Mouse (Mus musculus): ENCODE measurements around the gene Ralgapb.
A peak's percentile ranks its signal among the peaks of the same experiment; 100 is the strongest.

The Ralgapb gene

GRCm38 (mm10) chr2:158408997-158409594 lies 552 bp upstream of the Ralgapb start:
- no peak for DNase-seq

GRCm38 (mm10) chr2:158410022-158411014 lies 670 bp downstream of the Ralgapb start:
- peak; percentile 47 for DNase-seq

- DNase-seq, result no peak
These were observed 3.6 kb downstream of the Ralgapb start for GRCm38 (mm10) chr2:158413240-158413639.

- no peak for DNase-seq
These were observed 6.2 kb downstream of the Ralgapb start for GRCm38 (mm10) chr2:158415826-158416225.

DNA sequence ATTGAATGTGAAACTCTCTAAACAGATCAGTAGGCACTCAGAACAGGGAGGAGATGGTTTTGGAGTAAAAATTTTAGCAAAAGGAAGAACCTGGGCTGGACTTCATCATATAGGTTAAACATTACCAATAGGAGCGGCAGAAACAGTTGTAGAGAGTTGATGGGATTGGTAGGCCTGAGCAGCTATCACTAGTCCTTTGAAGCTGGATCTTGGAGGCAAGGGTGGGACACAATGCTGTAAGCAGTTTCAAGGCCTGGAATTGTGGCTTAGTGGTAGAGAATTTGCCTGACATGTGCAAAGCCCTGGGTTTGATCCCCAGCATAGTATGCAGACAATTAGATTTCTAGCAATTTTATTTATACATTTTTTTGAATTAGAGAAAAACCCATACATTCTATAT lies 9.0 kb downstream of the Ralgapb start:
- no peak for DNase-seq

- no peak for DNase-seq
These were observed 36.2 kb downstream of the Ralgapb start for GRCm38 (mm10) chr2:158445814-158446213.

DNA sequence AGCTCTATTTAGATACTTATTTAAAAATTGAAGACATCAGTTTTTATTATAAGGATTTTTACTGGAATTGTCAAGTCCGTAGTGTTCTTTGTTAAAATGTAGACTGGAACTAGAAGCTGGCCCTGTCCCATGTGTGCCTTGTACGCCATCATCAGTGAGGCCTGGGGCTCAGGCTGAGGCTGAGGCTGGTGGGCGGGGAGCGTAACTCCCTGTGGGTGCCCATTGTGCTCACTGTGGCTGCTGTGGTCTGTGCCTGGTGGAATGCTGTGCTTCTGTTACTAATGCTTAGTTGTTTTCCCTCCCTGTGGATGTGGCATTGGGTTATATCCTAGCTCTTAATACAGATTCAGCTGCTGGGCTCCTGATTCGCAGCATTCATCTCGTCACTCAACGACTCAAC lies 40.2 kb downstream of the Ralgapb start:
- no peak for DNase-seq

- no peak for DNase-seq
These were observed 46.8 kb downstream of the Ralgapb start for GRCm38 (mm10) chr2:158456451-158456850.

- DNase-seq, result no peak
These were observed 48.0 kb downstream of the Ralgapb start for GRCm38 (mm10) chr2:158457610-158458009.

DNA sequence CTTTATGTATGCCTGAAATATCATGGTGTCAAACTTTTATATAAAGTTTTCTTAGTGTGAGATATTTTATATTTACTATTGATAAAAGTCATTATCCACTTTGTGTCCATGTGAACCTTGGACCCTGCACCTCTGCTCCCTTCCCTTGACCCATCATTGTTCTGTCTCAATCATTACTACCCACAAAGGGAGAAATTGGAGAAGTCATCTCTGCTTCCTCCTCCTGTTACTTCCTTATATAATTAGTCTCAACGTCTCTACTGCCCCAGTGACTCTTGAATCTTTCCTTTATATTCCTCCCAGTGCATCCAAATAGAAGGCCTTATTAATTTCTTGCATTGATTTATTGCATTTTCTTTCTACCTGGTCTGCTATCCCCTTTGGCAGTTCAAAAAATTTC lies 52.8 kb downstream of the Ralgapb start:
- DNase-seq, result no peak

DNA sequence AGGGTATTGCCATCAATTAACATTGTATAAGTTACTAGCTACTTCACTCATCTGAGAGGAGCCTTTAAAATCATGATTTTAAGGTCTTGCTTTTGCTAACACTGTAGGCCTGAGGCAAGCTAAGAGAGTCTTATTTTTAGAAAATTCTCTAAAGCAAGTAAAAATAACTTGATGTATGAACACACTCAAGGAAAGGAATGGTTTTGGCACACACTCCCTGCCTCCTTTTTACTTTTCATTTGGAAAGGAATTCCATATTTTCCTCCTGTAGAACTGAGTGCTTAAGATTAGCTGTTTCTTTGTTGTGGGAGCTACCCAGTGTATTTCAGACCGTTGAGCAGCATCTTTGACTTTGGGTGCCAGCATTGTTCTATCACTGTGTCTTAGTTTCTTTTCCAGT lies 64.5 kb downstream of the Ralgapb start:
- DNase-seq, result no peak

DNA sequence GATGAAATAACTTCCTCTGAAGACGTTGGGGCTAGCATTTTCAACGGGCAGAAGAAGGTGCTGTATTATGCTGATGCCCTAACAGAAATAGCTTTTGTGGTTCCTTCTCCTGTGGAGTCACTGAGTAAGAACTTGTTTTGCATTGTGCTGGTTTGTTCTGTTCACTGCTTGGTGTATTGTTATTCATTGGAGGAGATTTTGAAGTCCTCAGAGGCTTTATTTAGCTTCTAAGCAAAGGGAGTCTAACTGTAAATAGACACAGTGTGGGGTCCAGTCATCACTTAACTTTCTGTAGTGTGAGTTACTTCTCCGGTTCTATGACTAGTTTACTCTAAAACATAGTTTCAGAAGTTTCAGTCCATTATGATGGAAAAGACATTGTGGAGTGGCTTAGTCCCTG lies 68.0 kb downstream of the Ralgapb start:
- no peak for DNase-seq

GRCm38 (mm10) chr2:158498457-158498856 lies 88.8 kb downstream of the Ralgapb start:
- DNase-seq, result no peak

DNA sequence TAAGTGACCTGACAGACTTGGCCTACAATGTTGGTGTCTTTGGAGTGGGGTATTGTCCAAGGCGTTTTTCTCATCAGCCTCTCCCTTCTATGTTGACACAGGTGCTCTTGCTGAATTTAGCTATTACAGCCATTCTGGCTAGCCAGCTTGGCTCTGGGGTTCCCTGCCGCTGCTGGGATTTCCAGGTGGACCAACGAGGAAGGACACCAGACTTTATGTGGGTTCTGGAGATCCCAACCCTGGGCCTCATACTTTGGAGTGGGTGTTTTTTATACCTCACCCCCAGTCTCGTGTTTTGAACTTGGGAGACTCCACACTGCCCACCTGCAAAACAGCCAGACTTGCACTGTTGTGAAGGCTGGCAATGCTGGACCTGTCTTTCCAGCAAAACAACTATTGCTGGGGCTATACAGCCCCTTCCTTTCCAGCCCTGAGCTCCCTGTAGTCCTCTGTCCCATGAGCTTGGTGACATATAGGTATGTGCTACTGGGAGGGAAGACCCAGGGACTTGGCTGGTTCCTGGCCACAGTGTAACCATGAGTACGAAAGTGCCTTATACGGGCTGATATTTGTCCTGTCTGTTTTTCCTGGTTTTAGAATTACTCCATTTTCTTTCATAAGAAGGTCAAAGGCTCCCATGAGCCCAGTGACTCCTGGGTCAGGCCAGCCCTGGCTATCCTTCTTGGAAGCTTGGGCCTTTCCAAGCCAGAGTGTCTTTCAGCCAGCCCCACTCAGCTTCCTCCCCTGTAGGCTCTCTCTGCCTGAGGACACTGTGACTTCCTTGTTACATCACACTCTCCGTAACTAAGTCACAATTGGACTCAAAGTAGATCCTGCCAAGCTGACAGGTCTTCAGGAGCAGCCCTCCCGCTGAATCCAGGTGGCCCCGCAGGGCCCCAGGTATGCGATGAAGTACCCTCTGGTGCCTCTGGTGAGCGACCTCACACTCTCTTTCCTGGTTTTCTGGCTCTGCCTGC lies 92.5 kb downstream of the Ralgapb start, which contains the start of gene Adig:
Gene Adig, plus strand, starts transcription at position 777 of the 977 bp plus-strand sequence.
- DNase-seq, result no peak

GRCm38 (mm10) chr2:158503226-158503625 lies 93.6 kb downstream of the Ralgapb start:
- DNase-seq, result no peak

DNA sequence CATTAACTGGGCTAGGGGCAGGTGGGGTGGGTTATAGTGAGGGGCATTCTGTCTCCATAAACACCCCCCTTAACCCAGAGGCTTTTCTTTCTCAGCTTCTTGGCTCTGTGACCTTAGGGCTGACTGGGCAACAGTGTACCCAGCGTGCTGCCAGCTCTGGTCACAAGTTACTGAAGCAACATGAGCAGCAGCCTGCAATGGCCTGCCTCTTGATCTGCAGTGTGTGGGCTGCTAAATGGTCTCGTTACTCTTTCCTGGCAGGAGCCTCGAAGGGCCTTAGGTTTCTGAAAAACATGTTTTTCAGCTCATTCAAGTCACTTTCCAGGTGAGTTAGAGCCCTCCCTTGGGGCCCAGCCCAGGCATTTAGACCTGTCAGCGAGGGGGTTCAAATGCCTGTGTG lies 94.0 kb downstream of the Ralgapb start:
- DNase-seq, result no peak

DNA sequence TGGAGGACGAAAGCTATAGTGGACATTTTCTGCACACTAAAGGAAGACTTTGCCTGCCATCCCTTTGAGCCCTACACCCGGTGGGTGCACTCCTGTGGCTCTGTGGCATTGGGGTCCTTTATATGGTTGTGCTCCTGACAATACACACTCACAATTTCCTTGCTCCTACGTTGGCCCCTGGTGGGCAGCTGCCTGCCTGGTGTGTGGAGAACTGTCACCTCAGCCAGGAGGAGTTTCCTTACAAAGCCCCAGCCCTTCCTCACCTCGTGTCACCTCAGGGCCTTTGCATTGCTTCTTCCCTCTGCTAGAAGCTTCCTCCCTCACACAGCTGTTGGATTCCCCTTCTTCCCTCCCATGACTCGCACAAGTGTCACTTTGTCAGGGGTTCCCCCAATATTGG lies 96.8 kb downstream of the Ralgapb start:
- no peak for DNase-seq

DNA sequence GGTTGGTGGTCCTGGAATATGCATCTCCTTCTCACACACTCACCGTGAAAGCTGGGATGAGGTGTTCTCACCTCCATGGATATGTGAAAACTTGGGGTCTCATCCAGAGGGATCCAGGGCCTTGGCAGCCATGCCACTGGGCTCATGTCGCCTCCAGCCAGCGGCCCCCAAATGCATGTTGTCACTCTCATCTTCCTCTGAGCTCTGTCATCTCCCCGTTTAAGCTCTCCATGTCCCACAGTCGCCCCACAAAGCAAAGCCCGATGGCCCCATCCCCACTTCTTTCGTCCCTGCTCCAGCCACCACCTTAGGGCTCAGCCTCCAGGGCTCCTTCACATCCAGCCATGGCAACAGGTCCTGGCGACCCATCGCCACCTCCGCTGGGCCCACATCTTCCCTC lies 97.4 kb downstream of the Ralgapb start:
- DNase-seq, result no peak

- DNase-seq, result no peak
These were observed 101.0 kb downstream of the Ralgapb start for GRCm38 (mm10) chr2:158510665-158511064.

- no peak for DNase-seq
These were observed 102.9 kb downstream of the Ralgapb start, which contains the start of gene Arhgap40 for GRCm38 (mm10) chr2:158512528-158512927. Gene Arhgap40, plus strand, starts transcription at chr2:158512796.

DNA sequence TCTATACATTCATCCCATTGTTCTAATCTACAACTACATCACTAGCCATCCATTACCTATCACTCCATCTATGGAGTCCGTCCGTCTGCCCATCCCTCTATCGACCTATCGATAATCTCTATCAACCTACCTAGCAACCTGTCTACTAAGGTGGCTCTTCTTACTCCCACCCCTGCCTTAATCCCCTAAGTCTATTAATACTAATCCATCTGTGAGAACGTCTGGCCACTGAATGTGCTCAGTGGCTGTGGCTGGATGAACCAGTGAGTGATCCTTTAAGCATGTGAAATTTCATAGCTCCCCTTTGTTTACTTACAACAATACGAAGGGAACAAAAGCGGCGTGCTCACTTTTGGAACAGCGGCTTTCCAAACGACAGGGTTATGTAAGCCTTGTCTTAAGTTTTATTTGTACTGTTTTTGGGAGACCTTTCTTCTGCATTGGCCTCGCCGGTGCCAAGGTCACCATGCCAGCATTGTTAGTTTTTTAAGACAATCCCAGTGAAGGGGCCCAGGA lies 104.2 kb downstream of the Ralgapb start:
- no peak for DNase-seq

DNA sequence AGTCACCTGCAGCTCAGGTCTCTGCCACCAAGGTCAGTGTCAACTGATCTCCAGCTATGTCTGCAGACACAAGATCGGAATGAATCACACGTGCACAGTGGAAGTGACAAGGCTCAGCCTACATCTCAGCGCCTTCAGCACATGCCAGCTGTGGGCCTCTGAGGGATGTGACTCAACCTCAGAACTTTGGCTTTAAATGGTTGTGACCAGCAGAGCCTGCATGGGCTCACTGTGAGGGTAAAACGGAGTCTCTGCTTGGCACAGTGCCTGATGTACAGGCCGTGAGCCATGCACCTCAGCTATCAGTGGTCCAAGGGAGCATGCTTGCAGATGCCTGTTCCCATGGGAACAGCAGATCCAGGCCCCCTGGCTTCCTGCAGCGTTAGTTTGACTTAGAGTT lies 108.9 kb downstream of the Ralgapb start:
- DNase-seq, result no peak

DNA sequence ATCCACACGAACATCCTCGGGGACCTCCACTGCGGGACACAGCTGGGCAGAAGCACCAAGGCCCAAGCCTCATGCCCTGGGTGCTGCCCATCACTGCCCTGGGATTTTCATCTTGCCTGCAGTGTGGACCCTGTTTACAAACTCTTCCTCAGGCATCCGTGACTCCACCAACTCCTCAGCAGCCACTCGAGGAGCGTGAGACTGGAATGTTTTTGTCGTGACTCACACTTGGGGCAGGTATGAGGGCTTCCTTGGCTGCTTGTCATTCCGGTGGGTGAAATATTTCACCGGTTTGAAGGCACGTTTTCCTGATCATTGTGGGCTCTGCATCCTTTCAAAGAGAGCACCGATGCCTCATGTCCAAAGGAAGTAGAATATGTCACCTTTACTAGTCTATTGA lies 109.4 kb downstream of the Ralgapb start:
- DNase-seq, result no peak

Measured in cerebellum, adult 8-10 months (tissue).